Mouse (Mus musculus): ENCODE data around the gene Tra2a. TPM values are rescaled to one million over a fixed set of nuclear protein-coding genes. Genes with fewer than 3 reads are reported as not detected.

Tra2a gene
- 45.3 and 72.6 TPM in 2 replicates for polyA plus RNA-seq (2015; fragmentation: Nextera tagmentation; extraction: Ambion mirVana)

GRCm38 (mm10) chr6:49263847-49264243, at the start of gene Tra2a:
Gene Tra2a, minus strand, starts transcription at chr6:49264033.
- TF ChIP-seq CTCF (IDR thresholded peaks at IDR 0.05), result no peak
- no peak for TF ChIP-seq EP300 (IDR thresholded peaks at IDR 0.05)
- WGBS, result under 1% methylated on average over 39 of the region's 39 CpGs
- peak; percentile 94 for ATAC-seq
- H3K4me1 ChIP-seq (ENCODE audit: insufficient read depth, low read depth, low read length), result peaks cover 6% of the 10 kb centered on the region; the same call in 1 of the 2 replicates
- H3K36me3 ChIP-seq (ENCODE audit: insufficient read depth, low read length), result no peaks in the 10 kb centered on the region
- H3K27ac ChIP-seq (ENCODE audit: low read length), result peak within 1 kb of the TSS; percentile 100
- H3K4me3 ChIP-seq (ENCODE audit: low read depth, low read length), result peak within 1 kb of the TSS; percentile 92
- H3K9ac ChIP-seq (replicated peaks; ENCODE audit: low read depth), result peak within 1 kb of the TSS; percentile 98
- H3K4me2 ChIP-seq (replicated peaks; ENCODE audit: low read depth, low read length), result peak within 1 kb of the TSS; percentile 58
- H3K9me3 ChIP-seq (ENCODE audit: low read length), result no peaks in the 10 kb centered on the region
- no peaks in the 10 kb centered on the region for H3K27me3 ChIP-seq (replicated peaks; ENCODE audit: insufficient read depth, low read length)
- DNase-seq (ENCODE audit: low spot score), result peak; percentile 98

- Histone ChIP-seq H3K9ac (replicated peaks; ENCODE audit: low read depth) (no peak overlapping the region), H3K4me3 (ENCODE audit: low read depth, low read length) (no peak overlapping the region), H3K4me1 (ENCODE audit: insufficient read depth, low read depth, low read length) (no peaks in the 10 kb centered on the region), H3K9me3 (ENCODE audit: low read length) (no peaks in the 10 kb centered on the region), H3K4me2 (replicated peaks; ENCODE audit: low read depth, low read length) (no peak overlapping the region), H3K36me3 (ENCODE audit: insufficient read depth, low read length) (no peaks in the 10 kb centered on the region), H3K27me3 (replicated peaks; ENCODE audit: insufficient read depth, low read length) (no peaks in the 10 kb centered on the region), H3K27ac (ENCODE audit: low read length) (no peak overlapping the region)
- no peak for DNase-seq (ENCODE audit: low spot score)
- no peak for TF ChIP-seq EP300 (IDR thresholded peaks at IDR 0.05)
- TF ChIP-seq CTCF (IDR thresholded peaks at IDR 0.05), result no peak
- ATAC-seq, result no peak
Measured at GRCm38 (mm10) chr6:49298286-49298685, 34.5 kb upstream of the Tra2a start.

GRCm38 (mm10) chr6:49282122-49282521, 18.3 kb upstream of the Tra2a start:
- DNase-seq (ENCODE audit: low spot score), result no peak
- TF ChIP-seq EP300 (IDR thresholded peaks at IDR 0.05) (no peak), CTCF (IDR thresholded peaks at IDR 0.05) (no peak)
- Histone ChIP-seq H3K9me3 (ENCODE audit: low read length) (no peaks in the 10 kb centered on the region), H3K27ac (ENCODE audit: low read length) (no peak overlapping the region), H3K4me1 (ENCODE audit: insufficient read depth, low read depth, low read length) (no peaks in the 10 kb centered on the region), H3K27me3 (replicated peaks; ENCODE audit: insufficient read depth, low read length) (no peaks in the 10 kb centered on the region), H3K36me3 (ENCODE audit: insufficient read depth, low read length) (no peaks in the 10 kb centered on the region), H3K4me2 (replicated peaks; ENCODE audit: low read depth, low read length) (no peak overlapping the region), H3K9ac (replicated peaks; ENCODE audit: low read depth) (no peak overlapping the region), H3K4me3 (ENCODE audit: low read depth, low read length) (no peak overlapping the region)
- no peak for ATAC-seq
- WGBS, result 82% methylated on average over 1 of the region's 1 CpGs

- Histone ChIP-seq H3K27me3 (replicated peaks; ENCODE audit: insufficient read depth, low read length) (no peaks in the 10 kb centered on the region), H3K9me3 (ENCODE audit: low read length) (no peaks in the 10 kb centered on the region), H3K27ac (ENCODE audit: low read length) (no peak overlapping the region), H3K9ac (replicated peaks; ENCODE audit: low read depth) (no peak overlapping the region), H3K36me3 (ENCODE audit: insufficient read depth, low read length) (no peaks in the 10 kb centered on the region), H3K4me2 (replicated peaks; ENCODE audit: low read depth, low read length) (no peak overlapping the region), H3K4me3 (ENCODE audit: low read depth, low read length) (no peak overlapping the region), H3K4me1 (ENCODE audit: insufficient read depth, low read depth, low read length) (no peaks in the 10 kb centered on the region)
- 30% methylated on average over 1 of the region's 1 CpGs for WGBS
- ATAC-seq (no peak), DNase-seq (ENCODE audit: low spot score) (no peak)
- TF ChIP-seq CTCF (IDR thresholded peaks at IDR 0.05) (no peak), EP300 (IDR thresholded peaks at IDR 0.05) (no peak)
Measured at GRCm38 (mm10) chr6:49280942-49281341, 17.1 kb upstream of the Tra2a start.

GRCm38 (mm10) chr6:49275296-49275695, 11.5 kb upstream of the Tra2a start:
- H3K9ac ChIP-seq (replicated peaks; ENCODE audit: low read depth), result no peak overlapping the region
- no peak overlapping the region for H3K4me2 ChIP-seq (replicated peaks; ENCODE audit: low read depth, low read length)
- no peaks in the 10 kb centered on the region for H3K27me3 ChIP-seq (replicated peaks; ENCODE audit: insufficient read depth, low read length)
- WGBS, result 82% methylated on average over 7 of the region's 7 CpGs
- H3K9me3 ChIP-seq (ENCODE audit: low read length), result no peaks in the 10 kb centered on the region
- ATAC-seq (no peak), DNase-seq (ENCODE audit: low spot score) (no peak)
- no peaks in the 10 kb centered on the region for H3K4me1 ChIP-seq (ENCODE audit: insufficient read depth, low read depth, low read length)
- H3K27ac ChIP-seq (ENCODE audit: low read length), result no peak overlapping the region
- TF ChIP-seq EP300 (IDR thresholded peaks at IDR 0.05) (no peak), CTCF (IDR thresholded peaks at IDR 0.05) (no peak)
- no peak overlapping the region for H3K4me3 ChIP-seq (ENCODE audit: low read depth, low read length)
- H3K36me3 ChIP-seq (ENCODE audit: insufficient read depth, low read length), result no peaks in the 10 kb centered on the region

GRCm38 (mm10) chr6:49274416-49275091, 10.7 kb upstream of the Tra2a start:
- WGBS, result 63% methylated on average over 9 of the region's 9 CpGs
- Histone ChIP-seq H3K4me1 (ENCODE audit: insufficient read depth, low read depth, low read length) (no peaks in the 10 kb centered on the region), H3K36me3 (ENCODE audit: insufficient read depth, low read length) (no peaks in the 10 kb centered on the region), H3K27ac (ENCODE audit: low read length) (no peak overlapping the region), H3K4me2 (replicated peaks; ENCODE audit: low read depth, low read length) (no peak overlapping the region), H3K27me3 (replicated peaks; ENCODE audit: insufficient read depth, low read length) (no peaks in the 10 kb centered on the region), H3K9ac (replicated peaks; ENCODE audit: low read depth) (no peak overlapping the region), H3K4me3 (ENCODE audit: low read depth, low read length) (no peak overlapping the region), H3K9me3 (ENCODE audit: low read length) (no peaks in the 10 kb centered on the region)
- ATAC-seq (no peak), DNase-seq (ENCODE audit: low spot score) (no peak)
- no peak for TF ChIP-seq EP300 (IDR thresholded peaks at IDR 0.05)
- no peak for TF ChIP-seq CTCF (IDR thresholded peaks at IDR 0.05)
